Mouse (Mus musculus): ENCODE measurements around the gene Foxn2. TPM values are rescaled to one million over a fixed set of nuclear protein-coding genes. Genes with fewer than 3 reads are reported as not detected.

Gene Foxn2
- polyA plus RNA-seq (2012) = 19.0 and 24.9 TPM in 2 replicates

GRCm38 (mm10) chr17:88440285-88441000 lies at the start of gene Foxn2:
Gene Foxn2, plus strand, starts transcription at chr17:88440711.
- TF ChIP-seq GATA1 (IDR thresholded peaks at IDR 0.05; ENCODE audit: low read length) = no peak

DNA sequence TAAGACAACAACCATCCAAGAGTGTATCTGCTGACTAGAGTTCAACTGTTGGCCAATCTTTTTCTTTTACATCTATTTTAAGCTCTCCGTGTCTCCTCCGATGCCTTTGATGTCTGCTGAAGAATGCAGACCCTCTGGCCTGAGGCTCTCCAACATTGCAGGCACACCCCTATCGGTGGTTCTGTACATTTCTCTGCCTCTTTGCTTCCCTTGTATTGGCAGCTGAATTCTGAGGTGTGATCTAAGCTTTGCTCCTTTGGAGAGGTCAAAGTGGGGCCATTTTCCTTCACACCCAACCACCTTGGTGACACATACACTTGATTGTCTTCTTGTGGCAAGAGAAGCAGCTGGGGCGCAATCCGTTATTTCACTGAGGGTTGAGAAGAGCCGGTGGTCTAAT lies 43.0 kb upstream of the Foxn2 start:
- no peak for TF ChIP-seq GATA1 (IDR thresholded peaks at IDR 0.05; ENCODE audit: low read length)

GRCm38 (mm10) chr17:88398090-88398489 lies 42.4 kb upstream of the Foxn2 start:
- no peak for TF ChIP-seq GATA1 (IDR thresholded peaks at IDR 0.05; ENCODE audit: low read length)

DNA sequence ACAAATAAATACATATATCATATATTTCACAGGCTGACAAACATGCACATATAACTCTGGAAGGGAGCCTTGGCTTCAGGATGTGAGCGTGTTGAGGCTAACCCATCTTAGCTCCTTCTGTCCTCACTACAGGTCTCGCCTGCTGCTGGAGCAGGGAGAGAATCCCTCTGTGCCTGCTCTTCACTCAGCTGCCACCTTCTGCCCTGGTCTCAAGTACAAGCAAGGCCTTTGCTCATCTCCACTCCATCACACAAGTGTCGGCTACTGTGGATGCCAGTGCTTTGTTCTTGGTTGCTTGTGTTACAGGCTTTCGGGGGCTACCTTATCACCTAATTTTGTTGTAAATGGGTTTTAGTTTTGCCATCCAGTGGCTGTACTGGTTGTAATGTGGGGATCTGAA lies 41.7 kb upstream of the Foxn2 start:
- no peak for TF ChIP-seq GATA1 (IDR thresholded peaks at IDR 0.05; ENCODE audit: low read length)

- no peak for TF ChIP-seq GATA1 (IDR thresholded peaks at IDR 0.05; ENCODE audit: low read length)
These were observed 40.4 kb upstream of the Foxn2 start for GRCm38 (mm10) chr17:88400122-88400521.

GRCm38 (mm10) chr17:88400702-88401475 lies 39.6 kb upstream of the Foxn2 start:
- no peak for TF ChIP-seq GATA1 (IDR thresholded peaks at IDR 0.05; ENCODE audit: low read length)

- no peak for TF ChIP-seq GATA1 (IDR thresholded peaks at IDR 0.05; ENCODE audit: low read length)
These were observed 37.2 kb upstream of the Foxn2 start for GRCm38 (mm10) chr17:88403269-88403668.

DNA sequence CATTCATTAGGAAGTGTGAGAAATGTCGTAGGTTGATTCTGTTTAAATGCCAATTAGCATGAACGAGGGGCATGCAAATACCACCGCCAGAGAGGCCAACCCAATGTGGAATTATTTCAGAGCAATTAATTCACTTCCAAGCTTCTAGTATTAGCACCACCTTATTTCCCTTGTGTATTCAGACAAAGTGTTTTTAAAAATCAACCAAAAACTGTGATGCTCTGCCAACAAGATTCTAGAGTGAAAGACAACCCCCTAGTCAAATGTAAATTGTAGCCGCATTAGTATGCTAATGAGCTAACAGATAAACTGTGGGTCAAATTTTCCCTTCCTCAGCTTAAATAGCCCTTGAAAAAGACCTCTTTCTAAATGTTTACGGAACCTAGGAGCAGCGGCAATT lies 36.0 kb upstream of the Foxn2 start:
- no peak for TF ChIP-seq GATA1 (IDR thresholded peaks at IDR 0.05; ENCODE audit: low read length)

DNA sequence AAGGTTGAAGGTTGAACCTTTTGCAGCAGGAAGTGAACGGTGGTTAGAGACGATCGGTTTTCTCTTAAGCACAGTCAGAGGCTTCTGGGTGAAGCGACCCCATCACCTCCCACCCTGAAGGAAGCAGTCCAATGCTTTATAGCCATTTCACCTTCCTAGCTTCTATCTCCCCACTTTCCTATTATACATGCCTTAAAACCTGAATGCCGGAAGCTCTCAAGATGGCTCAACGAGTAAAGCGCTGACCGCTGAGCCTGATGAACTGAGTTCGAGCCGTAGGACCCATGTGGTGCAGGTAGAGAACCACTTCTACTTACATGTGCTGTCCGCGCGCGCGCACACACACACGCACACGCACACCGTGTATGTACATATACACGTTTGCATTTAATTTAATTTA lies 35.4 kb upstream of the Foxn2 start:
- no peak for TF ChIP-seq GATA1 (IDR thresholded peaks at IDR 0.05; ENCODE audit: low read length)

DNA sequence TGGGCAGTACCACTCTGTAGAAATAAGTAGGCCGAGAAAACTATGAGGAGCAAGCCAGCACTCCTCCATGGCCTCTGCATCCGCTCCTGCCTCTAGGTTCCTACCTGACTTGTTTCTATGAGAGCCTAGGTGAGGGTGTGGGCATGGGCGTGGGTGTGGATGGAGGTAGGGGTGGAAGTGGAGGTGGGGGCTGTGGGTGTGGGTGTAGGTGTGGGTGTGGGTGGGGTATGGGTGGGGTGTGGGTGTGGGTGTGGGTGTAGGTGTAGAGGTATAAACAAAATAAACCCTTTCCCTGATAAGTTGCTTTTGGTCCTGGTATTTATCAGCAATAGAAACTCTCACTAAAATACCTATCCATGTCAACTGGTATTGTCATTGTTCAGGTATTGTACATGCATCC lies 30.8 kb upstream of the Foxn2 start:
- no peak for TF ChIP-seq GATA1 (IDR thresholded peaks at IDR 0.05; ENCODE audit: low read length)

GRCm38 (mm10) chr17:88413155-88413836 lies 27.2 kb upstream of the Foxn2 start:
- no peak for TF ChIP-seq GATA1 (IDR thresholded peaks at IDR 0.05; ENCODE audit: low read length)

- TF ChIP-seq GATA1 (IDR thresholded peaks at IDR 0.05; ENCODE audit: low read length) = no peak
These were observed 20.1 kb upstream of the Foxn2 start for GRCm38 (mm10) chr17:88420426-88420825.

- TF ChIP-seq GATA1 (IDR thresholded peaks at IDR 0.05; ENCODE audit: low read length) = no peak
These were observed 19.3 kb upstream of the Foxn2 start for GRCm38 (mm10) chr17:88421246-88421645.

DNA sequence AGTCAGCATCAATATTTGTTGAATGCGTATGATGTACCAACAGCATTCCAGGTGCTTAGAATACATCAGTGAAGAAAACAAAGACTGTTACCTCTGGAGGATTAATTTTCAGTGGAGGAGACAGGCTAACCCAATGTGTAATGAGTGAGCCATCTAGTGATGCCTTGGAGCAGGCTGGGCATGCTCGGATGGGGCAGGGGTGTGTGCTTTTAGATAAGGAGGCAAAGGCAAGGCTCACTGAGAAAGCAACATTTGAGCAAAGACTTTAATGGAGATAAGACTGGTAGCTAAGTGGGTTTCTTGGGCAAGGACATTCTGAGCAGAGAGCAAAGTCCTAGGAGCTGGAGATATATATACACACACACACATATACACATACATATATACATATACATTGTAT lies 9.8 kb upstream of the Foxn2 start:
- TF ChIP-seq GATA1 (IDR thresholded peaks at IDR 0.05; ENCODE audit: low read length) = no peak

GRCm38 (mm10) chr17:88431486-88431885 lies 9.0 kb upstream of the Foxn2 start:
- no peak for TF ChIP-seq GATA1 (IDR thresholded peaks at IDR 0.05; ENCODE audit: low read length)

DNA sequence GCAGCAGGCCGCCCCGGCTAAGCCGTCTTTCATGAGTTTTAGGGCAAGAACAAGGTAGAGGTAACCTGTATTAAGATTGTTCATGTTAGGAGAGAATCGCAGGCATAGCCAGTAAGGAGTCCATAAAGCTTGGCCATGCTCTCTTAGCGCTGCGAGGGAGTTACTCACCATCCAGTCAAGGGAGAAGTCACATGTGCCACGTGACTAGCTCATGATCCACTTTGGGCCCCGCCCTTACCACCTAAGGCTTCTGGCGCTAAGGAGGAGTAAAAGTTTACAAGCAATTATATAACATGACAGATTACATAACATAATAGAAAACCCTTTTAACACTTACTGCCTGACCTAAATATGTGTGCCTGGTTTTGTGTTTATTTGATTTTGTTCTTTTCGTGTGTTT lies 8.5 kb upstream of the Foxn2 start:
- TF ChIP-seq GATA1 (IDR thresholded peaks at IDR 0.05; ENCODE audit: low read length) = no peak

Measured in G1E-ER4 (cell line).